Mouse (Mus musculus) embryonic fibroblast, embryonic 13.5 days (primary cell): ENCODE results near the gene Melk.

Source experiments
- CTCF ChIP-seq: IDR thresholded peaks from 2 replicates; pipeline ENCODE4 v1.5.1; 2011; ENCODE audit warnings: mild to moderate bottlenecking, control low read depth, low read length, moderate library complexity, borderline replicate concordance; ENCODE audit not compliant: insufficient read depth
- POLR2A ChIP-seq: IDR thresholded peaks from 2 replicates; pipeline ENCODE4 v1.6.1; 2011; ENCODE audit warnings: low read depth, mild to moderate bottlenecking, control low read depth, low read length, moderate library complexity

GRCm38 (mm10) chr4:44322124-44322523, 21.4 kb downstream of the Melk start:
- no peak for TF ChIP-seq POLR2A
- TF ChIP-seq CTCF: no peak
